Mouse (Mus musculus) layer of hippocampus, adult 11-12 months (tissue): ENCODE measurements at regions not wholly inside any gene's neighbourhood (a gene's known extent, or its start where the extent isn't known, plus 50 kb on each side); places are given as distances from the start of the nearest gene placed in this dataset.

ENCODE experiments used
- DNase-seq: peaks from one replicate; pipeline ENCODE4 v3.0.0; 2022; ENCODE audit warnings: low spot score

GRCm38 (mm10) chr9:73173589-73174247 lies 60.5 kb downstream of the Rsl24d1 start:
- DNase-seq, result no peak

DNA sequence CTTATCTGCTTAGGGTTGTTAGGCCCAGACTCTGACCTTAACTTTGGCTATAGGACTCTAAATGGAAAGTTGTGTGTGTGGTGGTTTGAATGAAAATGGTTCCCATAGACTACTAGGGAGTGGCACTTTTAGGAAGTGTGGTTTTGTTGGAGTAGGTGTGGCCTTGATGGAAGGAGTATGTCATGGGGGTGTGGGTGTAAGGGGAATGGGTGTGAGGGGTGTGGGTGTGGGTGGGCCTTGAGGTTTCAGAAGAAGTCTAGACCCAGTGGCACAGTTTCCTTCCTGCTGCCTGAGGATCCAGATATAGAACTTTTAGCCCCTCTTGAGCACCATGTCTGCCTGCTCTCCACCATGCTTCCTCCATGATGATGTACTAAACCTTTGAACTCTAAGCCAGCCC lies 63.4 kb downstream of the Rsl24d1 start:
- DNase-seq, result no peak

- peak; percentile 38 for DNase-seq
Observed at GRCm38 (mm10) chr9:73183356-73183755, 70.1 kb downstream of the Rsl24d1 start.

DNA sequence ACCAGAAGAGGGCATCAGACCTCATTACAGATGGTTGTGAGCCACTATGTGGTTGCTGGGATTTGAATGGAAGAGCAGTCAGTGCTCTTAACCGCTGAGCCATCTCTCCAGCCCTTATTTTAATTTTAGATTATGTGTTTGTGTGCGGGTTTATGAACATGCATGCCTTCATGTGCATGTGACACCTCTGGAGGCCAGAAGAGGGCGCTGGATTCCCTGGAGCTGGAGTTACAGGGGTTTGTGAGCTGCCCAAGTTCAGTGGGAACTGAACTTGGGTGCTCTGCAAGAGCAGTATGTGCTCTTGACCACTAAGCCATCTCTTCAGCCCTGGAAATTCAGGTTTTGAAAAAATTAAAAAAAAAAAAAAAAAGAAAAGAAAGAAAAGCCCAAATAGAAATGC lies 71.7 kb downstream of the Rsl24d1 start:
- no peak for DNase-seq

DNA sequence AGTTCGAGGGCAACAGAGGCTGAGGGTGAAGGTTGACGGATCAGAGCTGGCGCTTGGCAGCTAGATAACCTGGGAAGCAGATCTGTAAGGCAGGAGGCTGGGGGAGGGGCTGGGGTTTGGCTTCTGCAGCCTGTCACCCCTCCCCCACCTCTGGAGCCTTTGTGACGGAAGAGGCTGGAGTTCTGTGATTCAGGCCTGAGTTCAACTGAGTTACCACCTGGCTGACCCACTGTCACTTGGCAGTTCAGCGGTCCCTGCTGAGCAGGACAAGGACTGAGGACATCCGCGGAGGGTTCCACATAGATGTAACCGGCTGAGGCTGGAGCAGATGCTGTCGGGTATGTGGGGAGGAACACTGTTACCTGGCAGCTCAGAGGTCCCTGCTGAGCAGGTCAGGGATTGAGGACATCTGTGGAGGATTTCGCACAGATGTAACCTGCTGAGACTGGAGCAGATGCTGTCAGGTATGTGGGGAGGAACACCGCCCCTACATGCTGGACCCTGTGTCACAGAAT lies 79.1 kb downstream of the Rsl24d1 start:
- no peak for DNase-seq

DNA sequence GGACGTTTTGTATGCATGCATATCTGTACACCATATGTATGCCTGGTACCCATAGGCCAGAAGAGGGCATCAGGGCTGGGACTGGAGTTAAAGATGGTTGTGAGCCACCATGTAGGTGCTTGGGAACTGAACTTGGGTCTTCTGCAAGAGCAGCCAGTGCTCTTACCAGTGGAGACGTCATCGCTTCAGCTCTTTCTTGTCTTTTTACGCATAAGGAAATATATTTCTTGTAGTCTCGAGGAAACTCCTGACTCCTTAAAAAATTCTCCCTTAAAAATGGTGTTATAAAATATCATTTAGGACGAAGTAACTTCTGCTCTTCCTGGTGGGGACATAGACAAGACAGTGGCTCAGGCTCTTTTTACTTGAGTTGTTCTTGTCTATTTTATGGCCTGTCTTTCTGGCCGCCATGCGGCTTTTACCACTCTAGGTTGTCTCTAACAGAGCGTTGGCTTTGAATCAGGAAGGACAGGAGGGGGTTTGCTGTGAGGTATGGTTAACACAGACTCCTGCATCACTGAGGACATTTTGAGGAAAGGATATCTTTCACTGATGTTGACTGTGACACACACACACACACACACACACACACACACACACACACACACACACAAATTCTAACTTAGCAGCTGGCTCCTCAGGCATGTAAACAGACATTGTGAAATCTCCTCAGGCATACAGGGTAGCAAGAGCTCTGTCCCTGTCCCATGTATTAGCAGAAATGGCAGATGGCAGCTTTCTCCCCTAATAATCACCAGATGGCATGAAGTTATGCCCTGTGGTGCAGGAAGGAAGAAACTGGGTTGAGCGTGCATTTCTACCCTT lies 85.2 kb downstream of the Rsl24d1 start:
- peak; percentile 54 for DNase-seq

- no peak for DNase-seq
Observed at GRCm38 (mm10) chr9:73223111-73223510, 109.9 kb downstream of the Rsl24d1 start.

DNA sequence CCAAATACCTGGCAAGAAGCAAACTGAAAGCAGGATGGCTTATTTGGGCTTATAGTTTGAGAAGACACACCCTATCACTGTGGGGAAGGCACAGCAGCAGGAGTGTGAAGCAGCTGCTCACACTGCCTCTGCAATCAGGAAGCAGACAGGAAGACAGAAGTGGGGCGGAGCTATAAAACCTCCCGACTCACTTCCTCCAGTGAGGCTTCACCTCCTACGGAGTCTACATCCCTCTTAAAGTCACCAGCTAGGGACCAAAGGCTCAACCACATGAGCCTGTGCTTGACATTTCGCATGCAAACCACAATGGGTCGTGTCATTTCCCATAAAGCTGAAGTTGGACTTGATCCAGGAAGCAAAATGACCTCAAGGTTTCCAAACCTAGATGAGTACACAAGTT lies 127.0 kb downstream of the Rsl24d1 start:
- DNase-seq, result no peak

GRCm38 (mm10) chr9:73242521-73243308 lies 129.5 kb downstream of the Rsl24d1 start:
- no peak for DNase-seq

DNA sequence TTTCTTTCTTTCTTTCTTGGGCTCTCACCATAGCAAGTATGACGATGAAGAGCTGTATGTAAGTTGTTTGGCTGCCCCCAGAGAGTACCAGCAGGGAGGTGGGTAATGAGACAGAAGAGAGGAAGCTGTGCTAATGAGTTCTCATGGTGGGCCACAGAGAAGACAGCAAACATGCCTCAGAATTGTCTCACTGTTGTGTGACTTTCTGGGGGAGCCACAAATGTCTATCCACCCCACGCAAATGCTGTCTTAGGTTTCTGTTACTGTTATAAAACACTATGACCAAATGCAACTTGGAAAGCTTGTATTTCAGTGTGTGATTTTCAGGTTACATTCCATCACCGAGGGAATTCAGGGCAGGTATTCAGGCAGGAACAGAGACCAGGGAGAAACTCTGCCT lies 131.0 kb downstream of the Rsl24d1 start:
- DNase-seq, result no peak

DNA sequence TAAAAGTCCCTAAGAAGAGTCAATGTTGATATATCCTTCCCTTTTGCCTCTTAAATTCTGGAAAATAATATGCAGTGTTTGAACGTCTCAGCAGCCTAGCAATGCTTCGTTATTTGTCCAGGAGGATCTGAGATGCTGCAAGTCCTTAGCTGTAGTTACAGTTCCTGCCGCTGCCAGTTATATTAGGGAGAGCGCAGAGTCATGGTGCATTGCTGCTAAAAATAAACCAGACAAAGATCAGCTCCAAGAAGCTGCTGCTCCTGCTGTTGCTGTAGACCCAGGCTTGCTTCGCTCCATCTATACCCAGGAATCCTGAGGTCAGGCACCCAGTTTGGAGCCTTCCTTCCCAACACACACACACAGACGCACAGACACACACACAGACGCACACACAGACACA lies 132.3 kb downstream of the Rsl24d1 start:
- peak; percentile 17 for DNase-seq

- DNase-seq, result peak; percentile 31
Observed at GRCm38 (mm10) chr9:73258171-73258570, 144.9 kb downstream of the Rsl24d1 start.

GRCm38 (mm10) chr9:73258640-73259039 lies 145.4 kb downstream of the Rsl24d1 start:
- DNase-seq, result no peak

- DNase-seq, result no peak
Observed at GRCm38 (mm10) chr9:73262711-73263110, 149.5 kb downstream of the Rsl24d1 start.

GRCm38 (mm10) chr9:73270249-73270648 lies 157.0 kb downstream of the Rsl24d1 start:
- no peak for DNase-seq

DNA sequence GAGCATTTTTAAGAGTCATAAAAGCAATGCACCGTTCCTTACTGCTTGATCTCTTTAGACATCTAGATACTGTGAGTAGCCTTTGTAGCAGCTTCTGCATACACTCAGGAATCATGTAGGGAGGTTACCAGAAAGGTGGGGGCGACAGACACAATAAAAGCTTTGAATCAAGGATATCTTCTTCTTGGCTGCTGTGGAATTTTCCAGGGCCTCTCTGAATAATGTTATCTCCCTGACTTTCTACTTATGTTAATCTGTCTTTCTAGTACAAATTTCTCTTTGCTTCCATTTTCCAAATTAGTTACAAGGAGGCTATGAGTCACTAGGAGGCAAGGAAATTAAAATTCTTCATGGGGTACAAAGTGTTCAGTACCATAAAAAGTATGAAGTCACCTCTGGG lies 159.4 kb downstream of the Rsl24d1 start:
- no peak for DNase-seq

- DNase-seq, result peak; percentile 58
Observed at GRCm38 (mm10) chr9:73273681-73274080, 160.5 kb downstream of the Rsl24d1 start.

GRCm38 (mm10) chr9:73275671-73276070 lies 162.4 kb downstream of the Rsl24d1 start:
- DNase-seq, result peak; percentile 35

DNA sequence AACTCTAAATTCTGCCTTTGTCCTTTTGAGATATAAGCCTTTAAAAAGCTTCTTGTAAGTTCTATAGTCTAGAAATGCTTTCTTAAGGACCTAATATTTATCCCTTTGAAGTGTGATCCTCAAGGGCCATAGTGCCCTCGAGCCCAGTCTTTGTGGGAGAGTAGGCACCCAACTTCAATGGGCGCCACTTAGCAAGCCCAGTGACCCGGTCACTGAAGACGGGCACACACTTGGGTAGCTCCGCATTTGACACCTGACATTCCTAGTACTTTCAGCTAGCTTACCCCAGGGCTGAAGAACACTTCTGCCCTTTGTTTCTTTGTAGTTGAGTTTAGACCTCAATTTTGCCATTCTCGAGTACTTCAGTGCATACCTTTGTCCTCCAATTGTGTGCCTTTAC lies 182.1 kb downstream of the Rsl24d1 start:
- DNase-seq, result no peak

- DNase-seq, result no peak
Observed at GRCm38 (mm10) chr9:73302156-73302918, 189.1 kb downstream of the Rsl24d1 start.

GRCm38 (mm10) chr9:73317048-73317447 lies 203.8 kb downstream of the Rsl24d1 start:
- DNase-seq, result no peak
